In the genomic region with DNA sequence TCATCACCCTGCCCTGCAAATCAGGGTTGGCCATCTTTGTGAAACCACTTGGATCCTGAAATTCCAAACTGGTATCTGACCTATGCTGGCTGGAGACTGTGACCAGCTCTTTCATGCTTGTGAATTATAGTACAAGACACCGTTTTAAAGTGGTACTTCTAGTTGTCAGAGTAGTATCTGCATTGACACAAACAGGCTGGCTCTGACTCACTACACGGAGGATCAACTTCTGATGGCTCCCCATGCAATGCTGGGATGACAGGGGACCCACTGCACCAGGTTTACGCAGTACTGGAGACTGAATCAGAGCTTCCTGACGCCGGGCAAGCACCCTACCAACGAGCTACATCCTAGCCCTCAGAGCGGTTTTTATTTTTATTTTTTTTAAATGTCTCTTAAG, we compare ENCODE assay signal across 34 mouse cellular contexts.
"Had no signal": no experiment of that assay in that cellular context is flagged by ENCODE, and none has a peak within 500 bp of the region (broad histone marks: within the 10 kb centered on the region; RNA-seq: fewer than 3 reads in every experiment).

No protein-coding gene starts in this region.

- H3K4me2 ChIP-seq: heart, embryonic 11.5 days; heart, embryonic 12.5 days; heart, embryonic 13.5 days; heart, embryonic 15.5 days; hindbrain, embryonic 12.5 days; hindbrain, embryonic 13.5 days; hindbrain, embryonic 14.5 days; hindbrain, embryonic 15.5 days; intestine, embryonic 15.5 days; kidney, embryonic 15.5 days had no signal

- H3K4me3 ChIP-seq: heart, embryonic 12.5 days; heart, embryonic 13.5 days; heart, embryonic 15.5 days; hindbrain, embryonic 10.5 days; hindbrain, embryonic 12.5 days; hindbrain, embryonic 13.5 days; hindbrain, embryonic 15.5 days; intestine, embryonic 15.5 days; kidney, embryonic 15.5 days; layer of hippocampus, adult 2 months; left cerebral cortex, adult 2 months had no signal

- H3K27me3 ChIP-seq: heart, embryonic 12.5 days; heart, embryonic 13.5 days; heart, embryonic 15.5 days; hindbrain, embryonic 12.5 days; hindbrain, embryonic 13.5 days; hindbrain, embryonic 15.5 days; intestine, embryonic 15.5 days; kidney, embryonic 15.5 days had no signal

- DNase-seq: heart, postnatal 10 days; heart, postnatal 14 days; heart, postnatal 4 days; kidney, adult 11 months; kidney, adult 18-20 months; kidney, adult 2 months; kidney, adult 8-10 months; kidney, adult 9 months; kidney, postnatal 10 days; kidney, postnatal 14 days; kidney, postnatal 25 days; kidney, postnatal 36 days; kidney, postnatal 4 days; layer of hippocampus, adult 9-11 months; layer of hippocampus, postnatal 36 days had no signal

- H3K9me3 ChIP-seq: heart, embryonic 12.5 days; heart, embryonic 13.5 days; heart, embryonic 15.5 days; hindbrain, embryonic 10.5 days; hindbrain, embryonic 12.5 days; hindbrain, embryonic 13.5 days; hindbrain, embryonic 15.5 days; intestine, embryonic 15.5 days; kidney, embryonic 15.5 days had no signal

- H3K36me3 ChIP-seq: heart, embryonic 15.5 days; hindbrain, embryonic 13.5 days; hindbrain, embryonic 15.5 days; intestine, embryonic 15.5 days had no signal

- H3K9ac ChIP-seq: heart, embryonic 12.5 days; heart, embryonic 13.5 days; heart, embryonic 15.5 days; hindbrain, embryonic 12.5 days; hindbrain, embryonic 13.5 days; hindbrain, embryonic 14.5 days; hindbrain, embryonic 15.5 days; intestine, embryonic 15.5 days; kidney, embryonic 15.5 days had no signal

- H3K27ac ChIP-seq: heart, embryonic 15.5 days; hindbrain, embryonic 10.5 days; hindbrain, embryonic 12.5 days; hindbrain, embryonic 13.5 days; hindbrain, embryonic 14.5 days; hindbrain, embryonic 15.5 days; hindbrain, postnatal 0 days; intestine, embryonic 15.5 days; kidney, embryonic 15.5 days; kidney, postnatal 0 days; layer of hippocampus, adult 2 months; left cerebral cortex, adult 2 months had no signal

- ATAC-seq: hindbrain, embryonic 16.5 days; hindbrain, postnatal 0 days; inflammation-experienced regulatory T-cells, adult 6 months; intestine, embryonic 15.5 days; intestine, embryonic 16.5 days; intestine, postnatal 0 days had no signal
